Mouse (Mus musculus): ENCODE data around the gene Hp1bp3.

Hp1bp3 gene

DNA sequence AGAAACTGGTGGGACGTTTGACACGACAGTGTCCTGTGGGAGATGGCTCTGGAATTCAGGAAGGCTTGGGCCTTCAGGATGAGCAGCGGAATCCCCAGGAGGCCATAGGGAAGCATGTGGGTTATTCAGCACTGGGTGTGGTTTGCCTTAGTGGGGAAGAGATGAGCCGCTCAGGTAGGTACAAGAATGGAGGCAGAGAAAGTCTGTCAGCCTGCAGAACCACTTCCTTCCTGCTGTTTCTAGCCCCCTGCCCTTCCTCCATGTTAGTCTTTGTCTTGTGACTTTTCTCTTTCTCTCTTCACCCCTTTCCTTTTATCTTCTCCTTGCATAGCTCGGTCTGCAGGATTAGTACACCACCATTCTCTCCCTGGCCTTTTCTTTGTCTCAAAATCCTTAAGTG, 6.3 kb downstream of the Hp1bp3 start:
- DNase-seq (ENCODE audit: low spot score in 2 of 2): no peak

DNA sequence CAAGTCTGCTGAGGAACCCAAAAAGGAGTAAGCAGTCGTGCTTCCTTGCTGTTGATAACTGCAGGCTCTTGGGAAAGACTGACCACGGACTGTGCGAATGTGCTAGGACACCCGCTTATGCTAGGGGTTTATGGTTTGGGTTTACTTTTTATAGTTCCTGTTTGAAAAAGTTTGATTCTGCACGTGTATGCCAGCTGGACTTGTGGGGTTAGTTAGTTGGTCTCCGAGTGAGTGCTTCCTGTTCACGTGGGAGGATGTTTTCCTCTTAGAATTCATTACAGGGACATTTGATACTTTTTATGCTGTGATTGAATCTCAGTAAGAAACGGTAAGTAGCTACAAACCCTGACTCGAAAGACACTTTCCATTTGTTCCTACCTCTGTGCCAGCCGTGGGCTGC, 7.5 kb downstream of the Hp1bp3 start:
- no peak for DNase-seq (ENCODE audit: low spot score in 2 of 2)

DNA sequence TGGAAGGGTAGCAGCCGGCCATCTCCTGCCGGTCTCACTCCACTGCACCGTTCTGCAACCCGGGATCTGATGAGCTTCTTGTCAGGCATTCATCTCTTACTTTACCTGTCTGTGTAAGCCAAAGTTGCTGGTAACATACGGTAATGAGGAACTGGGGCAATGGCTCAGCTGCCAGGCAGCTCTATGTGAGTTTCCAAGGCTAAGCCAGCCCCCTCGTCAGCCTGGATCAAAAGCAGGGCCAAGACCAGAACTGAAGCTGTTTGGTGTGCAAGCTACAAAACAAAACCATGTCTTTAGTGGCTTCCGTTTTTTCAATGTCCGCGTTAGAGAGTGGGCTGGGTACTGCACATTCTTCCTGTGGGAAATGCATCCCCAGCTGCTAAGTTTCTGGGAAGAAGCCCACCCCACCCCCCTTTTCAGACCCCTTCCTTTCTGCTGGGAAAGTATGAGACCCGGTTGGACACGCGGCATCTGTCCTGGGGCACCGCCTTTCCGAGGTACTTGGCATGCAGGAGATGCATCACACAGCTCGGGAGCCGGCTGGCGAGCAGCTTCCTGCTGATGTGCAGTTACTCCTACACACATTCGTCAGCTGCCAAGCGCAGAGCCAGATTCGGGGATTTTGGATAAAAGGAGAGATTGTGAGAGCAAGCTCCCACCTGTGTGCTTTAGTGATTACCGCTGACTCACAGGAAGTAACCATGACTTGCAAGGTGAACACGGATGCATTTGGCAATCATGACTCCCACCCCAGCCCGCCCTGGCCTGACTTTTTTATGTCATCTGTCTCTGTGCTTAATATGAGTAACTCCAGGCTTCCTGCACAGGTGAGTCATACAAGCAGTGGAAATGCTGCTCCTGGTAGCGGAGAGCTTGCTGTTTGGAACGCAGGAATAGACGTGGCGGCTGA, 30.9 kb downstream of the Hp1bp3 start:
- DNase-seq (ENCODE audit: low spot score in 2 of 2): peak; percentile 84 to 90

DNA sequence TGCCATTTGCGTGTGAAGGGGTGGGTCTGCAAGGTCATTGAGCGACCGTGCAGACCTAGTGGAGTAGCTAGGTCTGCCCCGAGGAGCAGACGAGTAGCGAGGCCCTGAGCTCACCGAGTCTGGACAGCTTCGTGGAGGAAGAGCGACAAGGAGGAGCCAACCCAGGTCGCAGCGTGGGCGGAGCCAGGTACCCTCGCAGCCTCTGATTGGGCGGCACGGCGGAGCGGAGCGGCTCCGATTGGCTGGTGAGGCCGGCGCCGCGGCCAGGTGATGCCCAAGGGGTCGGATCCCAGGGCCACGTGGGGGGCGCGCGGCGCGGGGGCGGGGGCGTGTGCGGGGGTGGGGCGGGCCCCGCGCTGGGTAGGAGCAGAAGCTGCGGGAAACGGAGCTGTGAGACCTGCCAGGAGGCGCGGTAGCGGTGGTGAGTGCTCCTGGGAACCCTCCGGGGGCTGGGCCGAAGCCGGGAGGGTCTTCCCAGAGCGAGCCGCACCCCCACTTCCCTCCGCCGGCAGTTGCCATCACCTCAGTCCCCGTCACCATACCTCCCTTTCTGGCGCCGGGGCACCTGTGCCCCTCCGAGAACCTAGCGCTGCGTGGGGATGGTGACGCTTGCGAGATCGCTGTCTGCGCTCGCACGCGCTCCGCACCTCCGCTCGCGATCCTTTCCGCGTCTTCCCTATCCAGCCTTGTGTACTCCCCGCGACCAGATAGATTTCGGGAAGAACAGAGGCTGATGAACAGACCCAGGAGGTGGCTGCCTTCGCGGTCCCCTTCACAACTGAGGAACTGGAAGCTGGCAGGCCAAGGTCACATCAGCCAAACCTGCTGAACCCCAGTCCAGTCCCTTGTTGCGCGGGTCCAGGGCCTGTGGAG, 34.2 kb downstream of the Hp1bp3 start, which contains the start of the genes Sh2d5 and Kif17:
Sh2d5 (plus strand) TSS at position 316 of the 873 bp plus-strand sequence.
Kif17 (plus strand) TSS at position 348 of the 873 bp plus-strand sequence.
- peak; percentile 87 to 93 for DNase-seq (ENCODE audit: low spot score in 2 of 2)

DNA sequence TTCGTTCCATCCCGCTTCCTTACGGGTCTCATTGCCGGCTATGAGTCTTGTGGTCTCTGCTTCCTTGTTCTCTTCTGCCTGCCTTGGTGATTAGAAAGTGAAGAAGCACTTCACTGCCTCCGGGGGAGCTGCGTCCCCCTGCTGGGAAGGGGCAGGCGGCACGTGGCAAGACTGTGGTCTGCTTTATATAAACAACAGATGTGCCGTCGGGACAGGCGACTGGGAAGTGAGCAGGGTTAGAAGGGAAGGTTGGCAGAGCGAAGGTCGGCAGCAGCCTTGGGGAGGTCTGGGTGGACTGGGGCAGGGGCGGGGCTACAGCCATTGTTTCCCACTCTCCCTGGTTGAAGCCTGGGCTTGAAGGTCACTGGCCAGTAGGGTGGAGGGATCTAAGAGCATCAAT, 35.7 kb downstream of the Hp1bp3 start:
- DNase-seq (ENCODE audit: low spot score in 2 of 2): peak in 1 of 2 experiments; percentile 32

DNA sequence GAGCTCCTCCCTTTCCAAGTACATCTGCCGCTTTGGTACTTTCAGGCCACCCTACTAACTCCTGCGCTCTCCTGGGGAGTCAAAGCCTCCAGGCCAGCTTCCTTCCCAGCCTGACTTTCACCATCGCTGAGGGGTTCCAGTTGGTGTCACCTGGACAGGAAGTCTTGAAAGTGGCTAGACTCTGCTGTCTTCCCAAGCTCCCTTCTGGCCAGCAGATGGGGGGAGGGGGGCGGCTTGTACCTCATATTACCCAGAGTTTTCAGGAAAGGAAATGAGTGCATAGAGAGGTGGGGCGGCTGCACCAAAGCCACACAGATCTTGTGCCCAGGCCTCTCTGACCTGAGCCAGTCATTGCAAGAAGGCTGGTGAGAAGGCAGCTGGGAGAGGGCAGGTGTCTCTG, 36.1 kb downstream of the Hp1bp3 start:
- no peak for DNase-seq (ENCODE audit: low spot score in 2 of 2)

DNA sequence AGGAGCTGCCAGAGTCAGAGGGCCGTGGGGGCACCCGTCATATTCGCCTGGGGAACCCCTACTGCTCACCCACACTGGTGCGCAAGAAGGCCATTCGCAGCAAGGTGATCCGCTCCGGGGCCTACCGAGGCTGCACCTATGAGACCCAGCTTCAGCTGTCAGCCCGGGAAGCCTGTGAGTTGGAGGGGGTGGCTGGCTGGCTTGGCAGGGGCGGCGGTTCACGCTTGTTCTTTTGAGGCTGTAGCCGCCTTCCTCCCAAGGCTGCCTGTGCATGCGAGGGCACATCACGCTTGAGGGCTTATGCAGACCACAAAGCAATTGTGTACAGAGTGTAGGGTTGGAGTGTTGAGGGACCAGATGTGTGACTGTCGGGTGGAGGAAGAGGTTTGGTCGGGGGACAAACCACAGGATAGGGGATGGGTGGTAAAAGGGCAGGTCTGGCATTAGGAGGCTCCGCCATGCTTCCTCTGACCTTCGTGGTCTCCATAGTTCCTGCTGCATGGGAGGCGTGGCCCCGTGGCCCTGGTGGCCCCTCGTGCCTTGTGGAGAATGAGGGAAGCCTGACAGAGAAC, 41.1 kb downstream of the Hp1bp3 start:
- DNase-seq (ENCODE audit: low spot score in 2 of 2): no peak

DNA sequence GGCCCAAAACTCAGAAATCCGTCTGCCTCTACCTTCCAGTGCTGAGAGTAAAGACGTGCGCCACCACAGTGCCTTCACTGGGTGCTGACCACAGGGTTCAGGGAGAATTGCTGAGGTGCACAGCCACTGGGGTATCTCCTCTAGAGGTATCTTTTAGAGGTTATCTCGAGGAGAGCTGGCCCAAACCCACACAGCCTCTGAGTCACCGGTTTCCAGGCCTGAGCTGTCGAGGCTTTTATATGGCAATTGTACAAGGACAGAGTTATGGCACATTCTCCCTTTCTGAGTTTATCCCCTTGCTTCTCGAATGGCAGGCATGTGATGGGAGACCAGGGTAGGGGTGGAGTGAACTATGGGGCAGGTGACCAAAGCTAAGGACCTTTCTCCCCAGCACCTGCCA, 42.6 kb downstream of the Hp1bp3 start:
- DNase-seq (ENCODE audit: low spot score in 2 of 2): no peak

DNA sequence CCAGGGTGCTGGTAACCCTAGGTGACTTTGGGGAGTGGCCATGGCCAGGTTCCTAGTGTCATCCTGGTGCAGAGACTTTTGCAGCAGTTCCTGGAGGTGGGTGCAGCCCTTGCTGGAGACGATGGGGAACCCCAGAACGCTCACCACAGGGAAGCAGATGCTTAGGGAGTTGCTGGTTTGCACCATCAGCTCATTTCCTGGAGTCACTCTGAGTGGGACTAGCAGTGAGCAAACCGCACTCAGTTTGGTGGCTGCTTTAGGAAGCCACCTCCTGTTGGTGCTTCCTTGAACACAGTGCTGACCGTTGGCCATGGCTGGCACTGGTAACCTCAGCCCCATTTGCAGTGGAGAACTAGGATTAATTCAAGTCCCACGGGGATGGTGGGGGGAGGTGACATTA, 43.4 kb downstream of the Hp1bp3 start:
- no peak for DNase-seq (ENCODE audit: low spot score in 2 of 2)

DNA sequence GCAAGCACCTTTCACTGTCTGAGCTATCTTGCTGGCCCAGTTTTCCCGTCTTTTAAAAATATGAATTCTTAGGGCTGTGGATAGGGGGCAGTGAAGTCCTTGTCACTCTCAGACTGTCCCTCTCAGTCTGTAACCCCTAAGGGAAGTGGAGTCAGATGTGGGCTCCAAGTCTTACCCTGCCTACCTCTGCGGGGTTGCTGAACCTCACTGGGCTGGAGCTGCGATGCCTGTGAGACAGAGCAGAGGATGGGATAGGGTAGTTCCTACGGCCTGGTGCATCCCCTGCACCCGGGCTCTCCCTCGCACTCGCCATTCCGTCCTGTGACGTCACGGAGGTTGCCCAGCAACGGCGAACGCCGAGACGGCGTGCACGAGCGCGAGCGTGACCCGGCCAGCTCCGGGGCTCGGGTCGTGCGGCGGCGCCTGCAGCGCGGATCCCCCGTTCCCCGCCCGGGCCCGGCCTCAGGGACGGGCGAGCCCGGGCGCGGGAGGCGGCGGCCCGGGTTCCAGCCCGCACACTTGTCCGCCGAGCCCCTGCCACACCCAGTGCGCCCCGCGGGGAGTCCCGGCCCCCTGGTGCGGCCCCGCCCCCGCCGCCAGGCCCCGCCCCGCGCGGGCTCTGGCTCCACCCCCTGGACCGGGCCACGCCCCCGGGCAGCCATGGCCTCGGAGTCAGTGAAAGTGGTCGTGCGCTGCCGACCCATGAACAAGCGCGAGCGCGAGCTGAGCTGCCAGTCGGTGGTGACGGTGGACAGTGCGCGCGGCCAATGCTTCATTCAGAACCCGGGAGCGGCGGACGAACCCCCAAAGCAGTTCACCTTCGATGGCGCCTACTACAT, 46.0 kb downstream of the Hp1bp3 start:
- DNase-seq (ENCODE audit: low spot score in 2 of 2): peak in 1 of 2 experiments; percentile 87

DNA sequence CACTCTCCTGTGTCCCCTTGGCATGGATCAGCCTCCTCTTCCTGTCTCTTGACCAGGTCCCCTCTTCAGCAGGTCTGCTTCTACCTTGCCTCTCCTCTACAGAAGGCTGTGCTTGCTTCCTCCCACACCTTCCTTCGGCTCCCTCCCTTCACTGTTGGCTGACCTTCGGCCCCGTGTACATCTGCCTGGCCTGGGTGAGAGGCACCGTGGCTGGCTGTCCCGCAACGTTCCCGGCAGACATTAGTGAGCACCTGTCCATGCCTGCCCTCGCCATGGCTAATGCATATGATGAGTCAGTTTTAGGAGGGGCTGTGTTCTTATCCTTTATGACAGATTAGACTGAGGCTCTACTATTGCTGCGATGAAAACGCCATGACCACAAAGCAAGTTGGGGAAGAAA, 51.8 kb downstream of the Hp1bp3 start:
- DNase-seq (ENCODE audit: low spot score in 2 of 2): no peak

DNA sequence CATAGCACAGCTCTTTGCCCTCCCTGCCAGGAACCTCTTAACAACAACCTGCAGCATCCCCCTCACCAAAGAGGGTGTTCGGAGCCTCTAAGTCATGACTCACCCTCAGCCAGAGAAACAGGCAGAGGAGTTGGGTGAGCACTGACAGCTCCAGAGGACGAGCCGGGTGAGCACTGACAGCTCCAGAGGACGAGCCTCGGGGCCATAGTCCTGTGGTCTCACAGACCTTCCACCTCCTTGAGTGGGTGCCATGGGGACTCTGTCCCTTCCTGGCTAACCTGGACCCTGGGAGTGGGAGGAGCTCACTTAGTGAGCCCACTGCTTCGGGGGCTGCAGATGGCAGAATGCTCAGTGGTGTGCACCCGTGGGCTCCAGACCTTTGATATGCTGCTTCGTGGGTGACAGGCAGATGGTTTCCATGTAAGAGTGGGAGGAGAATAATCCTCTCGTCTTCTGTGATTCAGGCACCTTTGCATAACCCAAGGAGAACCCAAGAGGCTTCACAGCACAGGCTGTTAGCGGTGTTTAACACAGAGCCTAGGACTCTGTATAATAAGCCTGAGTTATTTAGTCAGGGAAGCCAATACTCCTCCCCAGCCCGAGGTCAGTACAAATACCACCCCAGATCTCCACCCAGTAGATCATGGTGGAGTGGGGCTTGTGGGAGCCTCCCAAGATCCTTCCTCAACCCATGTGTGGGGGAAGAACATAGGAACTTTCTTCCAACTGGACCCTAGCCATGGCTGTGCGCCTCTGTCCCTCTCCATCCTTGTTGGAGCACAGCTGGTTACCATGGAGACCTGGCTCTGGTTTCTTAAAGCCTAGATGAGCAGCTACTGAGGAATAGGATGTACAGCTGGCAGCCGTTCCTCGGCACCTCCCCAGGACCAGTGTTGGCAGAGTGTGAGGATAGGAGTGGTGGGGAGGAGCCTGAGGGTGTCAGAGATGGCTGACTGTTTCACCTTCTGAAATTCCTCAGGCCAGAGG, 56.2 kb downstream of the Hp1bp3 start:
- peak; percentile 73 to 76 for DNase-seq (ENCODE audit: low spot score in 2 of 2)

DNA sequence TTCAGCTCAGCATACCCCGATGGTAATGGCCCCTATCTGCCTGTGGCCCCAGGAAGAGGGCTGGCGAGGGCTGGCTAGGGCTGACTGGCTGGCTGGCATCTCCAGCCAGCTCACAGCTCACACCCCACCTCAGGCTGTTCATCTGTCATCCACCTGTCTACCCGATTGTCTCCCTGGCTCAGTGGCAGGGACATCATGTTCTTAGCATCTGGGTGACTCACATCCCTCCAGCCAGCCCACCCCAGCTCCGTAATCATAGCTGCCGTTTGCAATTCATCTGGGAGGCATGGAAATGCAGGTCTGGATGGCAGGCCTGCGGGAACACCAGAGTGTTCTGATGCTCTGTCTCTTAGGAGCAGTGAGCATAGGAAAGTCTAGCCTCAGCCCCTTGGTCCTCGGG, 62.2 kb downstream of the Hp1bp3 start:
- peak in 1 of 2 experiments; percentile 46 for DNase-seq (ENCODE audit: low spot score in 2 of 2)

DNA sequence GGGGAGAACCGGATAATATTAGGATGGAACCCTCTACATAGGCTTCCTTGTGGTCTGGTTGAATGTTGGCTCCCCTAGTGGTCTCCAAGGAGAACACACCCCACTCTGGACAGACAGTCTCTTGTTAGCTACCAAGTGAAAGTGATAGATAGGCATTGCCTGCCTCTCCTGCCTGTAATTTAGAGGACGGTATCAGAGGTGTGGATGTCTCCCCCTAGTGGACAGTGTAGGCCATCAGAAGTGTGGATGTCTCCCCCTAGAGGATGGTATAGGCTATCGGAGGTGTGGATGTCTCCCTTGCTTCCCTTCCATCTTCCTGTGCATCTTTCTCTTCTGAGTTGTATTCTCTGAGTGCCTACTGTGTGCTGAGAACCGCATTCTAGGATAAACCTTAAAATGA, 66.7 kb downstream of the Hp1bp3 start:
- DNase-seq (ENCODE audit: low spot score in 2 of 2): peak; percentile 45 to 83

DNA sequence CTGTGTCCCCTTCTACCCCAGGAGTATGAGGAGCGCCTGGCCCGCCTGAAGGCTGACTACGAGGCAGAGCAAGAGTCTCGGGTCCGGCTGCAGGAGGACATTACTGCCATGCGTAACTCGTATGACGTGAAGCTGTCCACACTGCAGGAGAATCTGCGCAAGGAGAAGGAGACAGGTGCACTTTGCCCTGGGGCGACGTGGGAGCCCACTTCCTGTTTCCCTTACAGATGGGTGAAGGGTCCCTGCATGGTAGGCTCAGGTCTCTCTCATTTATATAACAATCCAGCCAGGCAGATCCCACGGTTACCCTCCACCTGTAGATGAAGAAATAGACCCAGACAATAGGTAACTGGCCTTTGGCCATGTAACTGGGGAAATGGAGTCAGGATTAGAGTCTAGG, 70.3 kb downstream of the Hp1bp3 start:
- no peak for DNase-seq (ENCODE audit: low spot score in 2 of 2)

DNA sequence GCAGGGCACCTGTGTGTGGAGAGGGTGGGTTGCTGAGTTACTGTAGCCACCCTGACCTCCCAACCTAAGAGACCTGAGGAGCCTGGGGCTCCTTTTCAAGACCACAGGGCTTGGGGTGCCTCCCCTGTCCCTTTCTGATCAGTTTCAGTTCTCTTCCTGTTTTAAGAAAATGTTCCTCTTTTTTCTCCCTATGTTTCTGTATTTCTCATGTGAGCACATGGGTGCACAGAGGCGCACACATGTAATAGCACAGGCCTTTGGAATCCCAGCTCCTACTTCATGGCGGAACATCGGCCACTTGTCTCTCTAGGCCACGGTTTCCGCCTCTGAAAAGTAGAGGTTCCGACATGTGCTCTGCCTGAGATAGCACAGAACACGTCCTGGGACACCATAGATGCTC, 72.6 kb downstream of the Hp1bp3 start:
- DNase-seq (ENCODE audit: low spot score in 2 of 2): no peak

DNA sequence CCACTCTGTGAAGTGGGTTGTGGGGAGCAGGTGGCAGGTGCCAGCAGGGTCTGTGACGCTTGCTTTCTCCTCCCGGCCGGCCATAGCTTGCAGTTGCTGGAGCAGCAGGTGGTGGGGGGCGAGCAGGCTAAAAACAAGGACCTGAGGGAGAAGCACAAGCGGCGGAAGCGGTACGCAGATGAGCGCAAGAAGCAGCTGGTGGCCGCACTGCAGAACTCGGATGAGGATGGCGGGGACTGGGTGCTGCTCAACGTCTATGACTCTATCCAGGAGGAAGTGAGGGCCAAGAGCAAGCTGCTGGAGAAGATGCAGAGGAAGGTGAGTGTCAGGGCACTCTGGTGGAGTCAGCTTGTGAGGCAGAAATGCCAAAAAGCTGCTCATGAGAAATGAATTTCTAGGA, 75.9 kb downstream of the Hp1bp3 start:
- DNase-seq (ENCODE audit: low spot score in 2 of 2): no peak

DNA sequence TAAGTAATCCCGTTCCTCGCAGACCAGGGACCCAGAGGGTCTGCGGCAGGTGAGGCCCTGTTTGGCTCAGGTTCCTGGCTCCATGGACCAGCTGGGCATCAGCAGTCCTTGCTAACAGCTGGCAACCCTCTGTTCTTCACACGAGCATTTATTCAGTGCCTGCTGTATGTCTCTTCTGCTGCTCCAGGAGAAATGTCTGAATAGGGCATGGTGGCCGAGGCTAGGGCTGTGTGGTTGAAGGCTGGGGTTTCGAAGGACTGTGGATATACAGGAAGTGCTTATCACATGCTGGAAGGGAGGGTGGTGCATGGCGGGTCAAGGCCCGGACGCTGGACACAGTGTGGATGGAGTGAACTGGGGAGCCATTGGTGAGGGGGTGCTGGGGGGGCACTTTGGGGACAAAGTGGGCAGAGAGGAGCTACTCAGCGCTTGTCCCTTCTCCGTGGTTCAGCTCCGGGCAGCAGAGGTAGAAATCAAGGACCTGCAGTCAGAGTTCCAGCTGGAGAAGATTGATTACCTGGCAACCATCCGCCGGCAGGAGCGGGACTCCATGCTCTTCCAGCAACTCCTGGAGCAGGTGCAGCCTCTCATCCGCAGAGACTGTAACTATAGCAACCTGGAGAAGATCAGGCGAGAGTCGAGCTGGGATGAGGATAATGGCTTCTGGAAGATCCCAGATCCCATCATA, 77.3 kb downstream of the Hp1bp3 start:
- DNase-seq (ENCODE audit: low spot score in 2 of 2): peak in 1 of 2 experiments; percentile 44

DNA sequence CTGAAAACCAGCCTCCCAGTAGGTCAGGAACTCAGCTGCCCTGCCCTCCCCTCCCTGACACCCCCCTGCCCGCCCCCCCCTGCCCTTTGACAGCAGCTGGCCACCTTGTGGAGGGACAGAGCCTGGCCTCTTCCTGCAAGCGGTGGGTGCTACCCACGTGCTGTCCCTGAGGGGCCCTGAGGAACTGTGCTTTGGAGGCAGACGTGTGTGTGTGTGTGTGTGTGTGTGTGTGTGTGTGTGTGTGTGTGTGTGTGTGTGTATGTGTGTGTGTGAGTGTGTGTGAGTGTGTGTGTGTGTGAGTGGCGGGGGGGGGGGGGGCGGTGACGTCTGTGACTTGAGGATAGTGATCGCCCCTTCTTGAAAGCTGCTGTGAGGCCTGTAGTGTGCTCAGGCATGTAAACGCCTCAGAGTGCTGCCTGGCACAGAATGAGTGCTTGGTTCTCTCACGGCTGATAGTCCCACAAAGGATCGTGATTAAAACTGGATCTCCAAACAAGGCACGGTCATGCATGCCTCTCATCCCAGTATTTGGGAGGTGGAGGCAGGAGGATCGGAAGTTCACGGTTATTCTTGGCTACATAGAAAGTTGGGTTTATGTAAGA, 78.0 kb downstream of the Hp1bp3 start:
- no peak for DNase-seq (ENCODE audit: low spot score in 2 of 2)

Measured in left cerebral cortex, adult 9 months (tissue).